Mouse (Mus musculus) heart, embryonic 11.5 days (tissue): Measurements from ENCODE around the gene Arap1. TPM values are rescaled to one million over a fixed set of nuclear protein-coding genes. Genes with fewer than 3 reads are reported as not detected.

Source experiments
- ATAC-seq: fragments of 200-750 bp; cut with Nextera tagmentation; replicated peaks from 2 replicates; pipeline ENCODE4 v1.8.0; 2017; ENCODE audit warnings: moderate library complexity; ENCODE audit not compliant: insufficient number of reproducible peaks, low FRiP score, low TSS enrichment
- H3K27ac ChIP-seq: fragments of 300-500 bp; sonication (generic); 2 replicates; pipeline ENCODE4 v1.5.1; 2014; ENCODE audit warnings: mild to moderate bottlenecking, low read depth, low read length
- H3K27me3 ChIP-seq: fragments of 300-500 bp; sonication (generic); 2 replicates; pipeline ENCODE4 v1.6.1; 2014; ENCODE audit warnings: mild to moderate bottlenecking, low read length, mixed read lengths; ENCODE audit not compliant: control insufficient read depth, insufficient read depth
- H3K36me3 ChIP-seq: fragments of 300-500 bp; sonication (generic); 2 replicates; pipeline ENCODE4 v1.6.1; 2014; ENCODE audit warnings: mild to moderate bottlenecking, low read length, moderate library complexity, mixed read lengths; ENCODE audit not compliant: control insufficient read depth, insufficient read depth
- H3K4me1 ChIP-seq: fragments of 300-500 bp; sonication (generic); 2 replicates; pipeline ENCODE4 v1.6.1; 2014; ENCODE audit warnings: low read length; ENCODE audit not compliant: control insufficient read depth, insufficient read depth
- H3K4me2 ChIP-seq: fragments of 300-500 bp; sonication (generic); 2 replicates; pipeline ENCODE4 v1.6.1; 2014; ENCODE audit warnings: mild to moderate bottlenecking, moderate library complexity
- H3K4me3 ChIP-seq: fragments of 300-500 bp; sonication (generic); 2 replicates; pipeline ENCODE4 v1.5.1; 2014; ENCODE audit warnings: low read depth, low read length
- H3K9ac ChIP-seq: fragments of 300-500 bp; sonication (generic); 2 replicates; pipeline ENCODE4 v1.6.1; 2014; ENCODE audit warnings: mild to moderate bottlenecking, low read depth, low read length, moderate library complexity
- H3K9me3 ChIP-seq: fragments of 300-500 bp; sonication (generic); replicated peaks from 2 replicates; pipeline ENCODE4 v1.6.1; 2016; ENCODE audit warnings: low read length; ENCODE audit not compliant: control insufficient read depth
- WGBS: fragments of 180-500 bp; shearing (Covaris S2); extraction: QIAGEN DNeasy Blood & Tissue Kit; methylation state at CpG from one replicate; pipeline ENCODE4 v1.1.7; 2014; ENCODE audit not compliant: insufficient replicate concordance; 5-methylcytosine and 5-hydroxymethylcytosine counted together
- polyA plus RNA-seq: library from polyadenylated mRNA; unstranded; fragments of >200 nt; fragmentation: Nextera tagmentation; extraction: Ambion mirVana; gene quantifications from 2 replicates; pipeline ENCODE4 v1.2.1, GENCODE M21; 2014

Arap1 gene
- polyA plus RNA-seq, 1 experiment from 2014 or later, result 16.0 TPM

DNA sequence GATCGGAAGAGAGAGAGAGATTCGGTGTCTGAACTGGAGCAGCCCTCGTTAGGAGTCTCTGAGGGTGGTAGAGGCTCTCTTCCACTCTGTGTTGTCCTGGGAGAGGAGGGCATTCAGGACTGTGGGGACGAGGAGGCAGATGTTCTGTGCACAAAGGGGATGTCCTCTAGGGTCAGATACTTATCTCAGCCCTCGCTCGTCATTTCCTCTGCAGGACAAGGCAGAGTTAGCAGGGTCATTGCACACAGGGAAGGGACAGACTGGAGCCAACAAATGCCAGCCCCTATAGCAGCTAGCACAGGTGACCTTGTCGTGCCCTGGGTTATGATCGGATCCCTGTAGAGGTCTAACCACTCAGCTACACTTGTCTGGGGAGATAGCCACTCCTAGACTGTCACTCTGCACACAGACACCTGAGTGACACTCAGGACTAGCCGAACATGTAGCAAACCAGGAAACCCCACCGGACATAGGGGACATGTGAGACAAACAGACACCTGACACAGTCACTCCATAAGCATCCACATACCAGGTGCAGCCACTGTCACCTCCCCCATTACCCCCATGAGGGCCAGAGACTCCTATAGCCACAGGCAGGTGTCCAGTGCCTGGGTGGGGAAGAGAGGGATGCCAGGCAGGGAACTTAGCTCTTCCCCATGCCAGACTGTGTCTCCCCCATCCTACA, 112.2 kb downstream of the Arap1 start:
- peaks cover 12% of the 10 kb centered on the region for H3K27me3 ChIP-seq
- 43% methylated on average over 10 of the region's 10 CpGs for WGBS
- H3K9ac ChIP-seq, result no peak overlapping the region
- ATAC-seq, result no peak
- no peaks in the 10 kb centered on the region for H3K9me3 ChIP-seq
- H3K36me3 ChIP-seq, result no peaks in the 10 kb centered on the region
- H3K4me2 ChIP-seq, result no peak overlapping the region
- no peak overlapping the region for H3K27ac ChIP-seq
- no peak overlapping the region for H3K4me3 ChIP-seq
- peaks cover 17% of the 10 kb centered on the region for H3K4me1 ChIP-seq

DNA sequence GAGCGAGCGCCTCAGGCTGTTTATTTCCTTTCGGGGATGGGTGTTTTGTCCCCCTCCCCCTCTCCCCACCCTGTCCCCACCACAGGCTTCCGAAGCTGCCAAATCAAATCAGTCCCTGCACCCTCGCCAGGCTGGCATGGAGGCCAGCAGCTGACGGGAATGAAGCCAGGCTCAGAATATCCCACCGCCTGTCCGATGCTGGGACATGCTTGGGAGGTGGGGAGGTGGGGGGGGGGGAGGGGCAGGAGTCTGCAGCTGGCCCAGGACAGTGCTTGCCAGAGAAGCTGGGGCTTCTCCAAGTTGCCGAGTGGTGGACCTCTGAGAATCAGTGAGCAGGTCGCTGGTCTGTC, 112.7 kb downstream of the Arap1 start:
- no peak overlapping the region for H3K9ac ChIP-seq
- no peak overlapping the region for H3K4me3 ChIP-seq
- H3K27ac ChIP-seq, result no peak overlapping the region
- H3K36me3 ChIP-seq, result no peaks in the 10 kb centered on the region
- H3K9me3 ChIP-seq, result no peaks in the 10 kb centered on the region
- H3K4me1 ChIP-seq, result peaks cover 22% of the 10 kb centered on the region
- no peak for ATAC-seq
- no peak overlapping the region for H3K4me2 ChIP-seq
- peaks cover 7% of the 10 kb centered on the region for H3K27me3 ChIP-seq
- 46% methylated on average over 10 of the region's 10 CpGs for WGBS

DNA sequence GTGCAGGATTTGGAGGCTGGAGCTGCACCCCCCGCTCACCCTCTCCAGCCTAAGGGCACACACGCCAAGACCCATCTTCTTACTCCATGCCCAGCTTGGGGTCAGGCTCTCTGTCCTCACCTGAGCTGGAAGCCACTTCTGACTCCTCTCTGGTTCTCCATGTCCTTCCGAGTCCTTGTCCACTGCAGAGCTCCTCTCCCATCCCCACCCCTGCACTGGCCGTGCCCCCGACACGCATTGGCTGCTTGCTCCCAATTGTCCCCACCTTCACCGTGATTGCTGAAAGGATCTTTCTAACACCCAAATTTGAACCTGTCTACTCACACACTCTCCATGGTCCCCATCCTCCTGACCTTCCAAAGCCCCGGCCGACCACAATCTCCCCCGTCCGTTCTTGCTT, 113.7 kb downstream of the Arap1 start:
- peaks cover 6% of the 10 kb centered on the region for H3K27me3 ChIP-seq
- H3K4me3 ChIP-seq, result no peak overlapping the region
- no peaks in the 10 kb centered on the region for H3K9me3 ChIP-seq
- H3K27ac ChIP-seq, result no peak overlapping the region
- no peaks in the 10 kb centered on the region for H3K36me3 ChIP-seq
- WGBS, result 75% methylated on average over 11 of the region's 11 CpGs
- H3K4me1 ChIP-seq, result peaks cover 28% of the 10 kb centered on the region
- H3K9ac ChIP-seq, result no peak overlapping the region
- no peak overlapping the region for H3K4me2 ChIP-seq
- ATAC-seq, result no peak

Other genes starting within 250 kb of the Arap1 start
- gene Atg16l2, start 45.8 kb upstream of the Arap1 start, polyA plus RNA-seq, result 13.7 and 18.9 TPM in 2 replicates
- gene Stard10, start 31.0 kb upstream of the Arap1 start, polyA plus RNA-seq, result 44.4 and 48.9 TPM in 2 replicates
- gene Gm45837, start 62.8 kb downstream of the Arap1 start, polyA plus RNA-seq, result 0.89 TPM in 1 of 2 replicates, not detected in the other
- 5.8 and 5.9 TPM in 2 replicates for gene Pde2a, start 73.6 kb downstream of the Arap1 start, polyA plus RNA-seq
- not detected in 2 replicates for gene Art2b, start 237.5 kb downstream of the Arap1 start, polyA plus RNA-seq